Mouse (Mus musculus): ENCODE measurements around the gene Klhdc7b. TPM values are rescaled to one million over a fixed set of nuclear protein-coding genes. Genes with fewer than 3 reads are reported as not detected.
A peak's percentile ranks its signal among the peaks of the same experiment; 100 is the strongest.

Klhdc7b gene
- total and polyA plus RNA-seq, 3 experiments, result not detected

- no peak for TF ChIP-seq RAD21 (IDR thresholded peaks at IDR 0.05; ENCODE audit: low read depth, low read length)
Observed at GRCm38 (mm10) chr15:89355241-89356187, 29.2 kb upstream of the Klhdc7b start, which contains the start of the genes Lmf2 and Ncaph2 (continued).

- dilution Hi-C loops (cut with MboI; ENCODE audit: extremely low pct_ligation_motif_present, extremely low pct_unique_long_range_greater_than_20kb, low sequenced_read_pairs), result no loop called here
- Histone ChIP-seq H3K27ac (ENCODE audit: insufficient read depth, low read depth) (no peak overlapping the region), H3K4me2 (ENCODE audit: insufficient read depth, low read depth, poor library complexity, severe bottlenecking) (peak overlapping the region; percentile 89), H3K4me1 (ENCODE audit: control insufficient read depth in 1 of 2, insufficient read depth in 2 of 2) (peaks cover 15 to 41% of the 10 kb centered on the region in 2 experiments), H3K9me3 (replicated peaks; ENCODE audit: low read length) (no peaks in the 10 kb centered on the region), H3K4me3 (replicated peaks in 1 of 3; ENCODE audit: low read depth in 2 of 3, low read length in 2 of 3, poor library complexity in 1 of 3) (peak overlapping the region; percentile 77 to 92 (median 85)), H3K79me2 (replicated peaks; ENCODE audit: control insufficient read depth, extremely low read depth, insufficient read depth, poor library complexity, severe bottlenecking) (peaks cover 64% of the 10 kb centered on the region), H3K9ac (ENCODE audit: insufficient read depth, low read depth) (peak overlapping the region; percentile 85), H3K27me3 (replicated peaks) (no peaks in the 10 kb centered on the region), H3K36me3 (replicated peaks in 1 of 2; ENCODE audit: control insufficient read depth in 1 of 2, insufficient read depth in 1 of 2, low read length in 1 of 2) (peaks cover 46 to 62% of the 10 kb centered on the region in 2 experiments)
- peak; percentile 95 for DNase-seq (ENCODE audit: extremely low read depth)
- in situ Hi-C loops (cut with MboI; ENCODE audit: low pct_ligation_motif_present, low pct_unique_long_range_greater_than_20kb, low sequenced_read_pairs), result loop anchor here (25.0 kb wide), 1 partner anchor 244 kb away; the partner anchor contains the start of gene Tubgcp6
- TF ChIP-seq ELF1 (IDR thresholded peaks at IDR 0.05; ENCODE audit: low read depth, low read length) (no peak), KAT2A (IDR thresholded peaks at IDR 0.05; ENCODE audit: insufficient replicate concordance, low read length) (no peak), ZC3H11A (IDR thresholded peaks at IDR 0.05; ENCODE audit: low read depth, low read length) (no peak), RCOR1 (conservative IDR thresholded peaks at IDR 0.05; ENCODE audit: low read depth, low read length) (0 out of 2 replicates have a peak, but pooled peaks have one; percentile 6), RAD21 (IDR thresholded peaks at IDR 0.05; ENCODE audit: low read depth, low read length) (no peak), SIN3A (IDR thresholded peaks at IDR 0.05; ENCODE audit: low read length) (peak; percentile 65), MAX (IDR thresholded peaks at IDR 0.05; ENCODE audit: low read length) (0 out of 2 replicates have a peak, but pooled peaks have one; percentile 15), POLR2AphosphoS2 (IDR thresholded peaks at IDR 0.05; ENCODE audit: low read depth, low read length) (no peak), MYC (IDR thresholded peaks at IDR 0.05; ENCODE audit: low read depth, low read length) (no peak), ZMIZ1 (IDR thresholded peaks at IDR 0.05; ENCODE audit: low read depth, low read length) (no peak), USF1 (IDR thresholded peaks at IDR 0.05; ENCODE audit: low read depth, low read length) (no peak), ZNF384 (IDR thresholded peaks at IDR 0.05; ENCODE audit: low read depth, low read length) (peak; percentile 91), TBP (conservative IDR thresholded peaks at IDR 0.05; ENCODE audit: low read depth, low read length) (peak; percentile 63; the same call in 1 of the 2 replicates), BHLHE40 (IDR thresholded peaks at IDR 0.05; ENCODE audit: low read depth, low read length) (peak; percentile 52; the same call in 1 of the 2 replicates), NELFE (IDR thresholded peaks at IDR 0.05; ENCODE audit: low read depth, low read length) (0 out of 2 replicates have a peak, but pooled peaks have one; percentile 12), UBTF (IDR thresholded peaks at IDR 0.05; ENCODE audit: low read depth, low read length) (no peak), CHD2 (IDR thresholded peaks at IDR 0.05; ENCODE audit: low read length) (no peak; the same call in 1 of the 2 replicates), EP300 (IDR thresholded peaks at IDR 0.05; ENCODE audit: low read length) (no peak), CHD1 (IDR thresholded peaks at IDR 0.05; ENCODE audit: low read depth, low read length) (no peak; the same call in 1 of the 2 replicates), MXI1 (IDR thresholded peaks at IDR 0.05; ENCODE audit: low read depth, low read length) (peak; percentile 42; the same call in 1 of the 2 replicates), SMC3 (IDR thresholded peaks at IDR 0.05; ENCODE audit: low read depth, low read length) (no peak), ZKSCAN1 (IDR thresholded peaks at IDR 0.05; ENCODE audit: borderline replicate concordance, low read depth, low read length) (no peak), USF2 (conservative IDR thresholded peaks at IDR 0.05; ENCODE audit: low read depth, low read length) (no peak), E2F4 (IDR thresholded peaks at IDR 0.05; ENCODE audit: insufficient replicate concordance, low read depth, low read length) (no peak), MAZ (IDR thresholded peaks at IDR 0.05; ENCODE audit: low read depth, low read length) (no peak), CTCF (conservative IDR thresholded peaks at IDR 0.05 in 1 of 2, IDR thresholded peaks at IDR 0.05 in 1 of 2; ENCODE audit: low read depth in 2 of 2, low read length in 2 of 2) (no peak), POLR2A (IDR thresholded peaks at IDR 0.05; ENCODE audit: low read depth, low read length) (peak; percentile 42; the same call in 1 of the 2 replicates), JUND (conservative IDR thresholded peaks at IDR 0.05; ENCODE audit: low read depth, low read length) (no peak), NRF1 (IDR thresholded peaks at IDR 0.05; ENCODE audit: low read depth, low read length) (no peak)
Observed at GRCm38 (mm10) chr15:89356372-89356771, 28.3 kb upstream of the Klhdc7b start.
